Mouse (Mus musculus) neural tube, embryonic 11.5 days (tissue): Measurements from ENCODE around the gene Ice1. TPM values are rescaled to one million over a fixed set of nuclear protein-coding genes. Genes with fewer than 3 reads are reported as not detected.

ENCODE experiments used
- ATAC-seq: fragments of 200-750 bp; cut with Nextera tagmentation; 2 replicates; pipeline ENCODE4 v1.8.0; 2017; ENCODE audit warnings: moderate number of reproducible peaks, mild to moderate bottlenecking, moderate TSS enrichment, moderate library complexity; ENCODE audit not compliant: insufficient read depth, low FRiP score, low TSS enrichment
- DNase-seq: peaks from one replicate; pipeline ENCODE4 v3.0.0-alpha.2; 2015; ENCODE audit warnings: low spot score
- H3K27ac ChIP-seq: fragments of 300-500 bp; sonication (generic); 2 replicates; pipeline ENCODE4 v1.5.1; 2014; ENCODE audit warnings: low read depth, mild to moderate bottlenecking, low read length
- H3K27me3 ChIP-seq: fragments of 300-500 bp; sonication (generic); 2 replicates; pipeline ENCODE4 v1.6.1; 2014; ENCODE audit warnings: mild to moderate bottlenecking, low read length, mixed read lengths; ENCODE audit not compliant: control insufficient read depth, insufficient read depth
- H3K36me3 ChIP-seq: fragments of 300-500 bp; sonication (generic); 2 replicates; pipeline ENCODE4 v1.6.1; 2014; ENCODE audit warnings: mild to moderate bottlenecking, low read length, moderate library complexity, mixed read lengths; ENCODE audit not compliant: control insufficient read depth, insufficient read depth
- H3K4me1 ChIP-seq: fragments of 300-500 bp; sonication (generic); 2 replicates; pipeline ENCODE4 v1.6.1; 2014; ENCODE audit warnings: low read length, mixed read lengths; ENCODE audit not compliant: control insufficient read depth, insufficient read depth
- H3K4me2 ChIP-seq: fragments of 300-500 bp; sonication (generic); 2 replicates; pipeline ENCODE4 v1.6.1; 2014; ENCODE audit warnings: low read depth, mild to moderate bottlenecking, moderate library complexity
- H3K4me3 ChIP-seq: fragments of 300-500 bp; sonication (generic); 2 replicates; pipeline ENCODE4 v1.5.1; 2014; ENCODE audit warnings: low read depth, low read length
- H3K9ac ChIP-seq: fragments of 300-500 bp; sonication (generic); 2 replicates; pipeline ENCODE4 v1.6.1; 2014; ENCODE audit warnings: mild to moderate bottlenecking, low read length
- H3K9me3 ChIP-seq: fragments of 300-500 bp; sonication (generic); 2 replicates; pipeline ENCODE4 v1.6.1; 2016; ENCODE audit warnings: low read length; ENCODE audit not compliant: control insufficient read depth
- WGBS: fragments of 180-500 bp; shearing (Covaris S2); extraction: QIAGEN DNeasy Blood & Tissue Kit; methylation state at CpG from one replicate; pipeline ENCODE4 v1.1.7; 2014; 5-methylcytosine and 5-hydroxymethylcytosine counted together
- polyA plus RNA-seq: library from polyadenylated mRNA; unstranded; fragments of >200 nt; fragmentation: Nextera tagmentation; extraction: Ambion mirVana; gene quantifications from 2 replicates; pipeline ENCODE4 v1.2.1, GENCODE M21; 2014

Gene Ice1
- 29.8 and 35.1 TPM in 2 replicates for polyA plus RNA-seq

- H3K4me3 ChIP-seq = peak within 1 kb of the TSS; percentile 93
- H3K9ac ChIP-seq = peak within 1 kb of the TSS; percentile 92
- no peaks in the 10 kb centered on the region for H3K9me3 ChIP-seq
- H3K27ac ChIP-seq = peak within 1 kb of the TSS; percentile 79
- ATAC-seq (peak; percentile 74), DNase-seq (no peak)
- no peaks in the 10 kb centered on the region for H3K36me3 ChIP-seq
- under 1% methylated on average over 39 of the region's 39 CpGs for WGBS
- peaks cover 8% of the 10 kb centered on the region for H3K4me1 ChIP-seq
- H3K4me2 ChIP-seq = peak within 1 kb of the TSS; percentile 79
- no peaks in the 10 kb centered on the region for H3K27me3 ChIP-seq
Measured at GRCm38 (mm10) chr13:70637282-70637661, at the start of gene Ice1. TSS of gene Ice1 (minus strand) at chr13:70637634.

DNA sequence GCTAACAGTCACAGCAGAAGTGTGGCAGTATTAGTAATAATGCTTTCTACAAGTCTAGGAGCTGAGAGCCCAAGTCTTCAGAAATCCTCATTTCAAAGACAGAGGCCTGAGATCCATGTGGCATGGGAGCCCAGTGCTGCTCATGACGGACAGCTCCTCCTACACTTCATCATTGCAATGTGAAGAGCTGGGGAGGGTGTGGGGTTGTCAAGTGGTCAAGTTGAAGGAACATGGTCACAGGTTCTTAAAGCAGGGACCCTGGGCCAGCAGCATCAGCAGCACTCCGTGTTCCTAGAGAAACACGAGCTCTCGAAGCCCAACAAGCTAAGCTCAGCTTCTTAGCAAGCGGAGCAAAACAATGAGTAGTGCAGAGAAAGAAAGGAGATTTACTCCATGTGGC lies 48.4 kb upstream of the Ice1 start:
- H3K4me3 ChIP-seq = no peak overlapping the region
- no peak overlapping the region for H3K9ac ChIP-seq
- H3K4me2 ChIP-seq = no peak overlapping the region
- ATAC-seq = no peak
- no peaks in the 10 kb centered on the region for H3K4me1 ChIP-seq
- no peaks in the 10 kb centered on the region for H3K9me3 ChIP-seq
- no peak for DNase-seq
- H3K27me3 ChIP-seq = no peaks in the 10 kb centered on the region
- no peaks in the 10 kb centered on the region for H3K36me3 ChIP-seq
- 83% methylated on average over 5 of the region's 5 CpGs for WGBS
- no peak overlapping the region for H3K27ac ChIP-seq

DNA sequence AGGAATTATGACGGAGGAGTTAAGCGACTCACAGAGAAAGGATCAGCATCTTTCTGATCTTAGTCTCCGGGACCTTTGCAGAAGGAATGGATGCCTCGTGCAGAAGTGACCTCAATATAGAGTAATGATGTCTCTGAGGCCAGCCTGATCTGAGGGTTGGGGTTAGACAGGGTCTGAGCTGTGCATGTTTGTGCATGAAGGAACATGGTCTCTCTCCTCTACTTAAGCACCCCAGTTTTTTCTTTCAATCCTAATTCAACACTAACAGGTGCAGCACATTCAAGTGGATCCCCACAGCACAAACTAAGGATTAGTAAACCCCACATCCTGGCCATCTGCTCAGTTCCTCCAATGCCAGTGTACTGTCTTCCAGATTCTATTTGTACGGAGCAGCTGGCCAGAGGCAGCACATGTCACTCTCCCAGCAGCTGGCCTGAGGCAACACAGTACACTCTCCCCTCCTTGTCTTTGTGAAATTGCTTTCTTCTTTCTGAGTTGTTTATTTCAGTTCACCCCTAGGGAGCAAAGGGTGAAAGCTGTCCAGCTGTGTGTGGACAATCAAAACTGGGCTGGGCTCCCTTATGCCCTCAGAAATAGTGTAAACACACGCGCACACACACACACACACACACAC lies 47.7 kb upstream of the Ice1 start:
- Histone ChIP-seq H3K9ac (no peak overlapping the region), H3K36me3 (no peaks in the 10 kb centered on the region), H3K4me3 (no peak overlapping the region), H3K27me3 (no peaks in the 10 kb centered on the region), H3K27ac (no peak overlapping the region), H3K4me1 (no peaks in the 10 kb centered on the region), H3K9me3 (no peaks in the 10 kb centered on the region), H3K4me2 (no peak overlapping the region)
- ATAC-seq = no peak
- WGBS = 74% methylated on average over 7 of the region's 7 CpGs
- no peak for DNase-seq

GRCm38 (mm10) chr13:70681411-70682183 lies 44.2 kb upstream of the Ice1 start:
- no peaks in the 10 kb centered on the region for H3K9me3 ChIP-seq
- no peak overlapping the region for H3K4me3 ChIP-seq
- no peak overlapping the region for H3K27ac ChIP-seq
- DNase-seq = no peak
- ATAC-seq = no peak
- H3K4me2 ChIP-seq = no peak overlapping the region
- H3K36me3 ChIP-seq = no peaks in the 10 kb centered on the region
- H3K27me3 ChIP-seq = no peaks in the 10 kb centered on the region
- 85% methylated on average over 7 of the region's 7 CpGs for WGBS
- no peak overlapping the region for H3K9ac ChIP-seq
- H3K4me1 ChIP-seq = no peaks in the 10 kb centered on the region

DNA sequence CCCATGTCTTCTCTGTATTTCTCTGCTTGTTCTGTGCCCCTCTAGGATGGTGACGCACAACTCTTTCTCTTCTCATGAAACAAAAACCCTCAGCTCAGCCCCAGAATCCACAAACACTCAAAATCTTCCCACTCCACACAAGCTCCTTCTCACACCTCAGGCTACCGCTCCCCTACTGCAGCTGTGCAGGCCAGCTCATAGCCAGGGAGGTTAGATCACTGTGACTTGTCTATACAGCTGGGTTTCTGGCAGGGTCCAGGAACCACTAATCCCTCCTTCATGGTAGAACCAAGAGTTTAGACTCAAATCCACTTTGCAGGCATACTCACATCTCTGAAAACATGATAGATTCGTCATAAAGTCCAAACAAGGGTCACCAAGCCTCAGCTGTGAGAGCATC lies 42.9 kb upstream of the Ice1 start:
- Histone ChIP-seq H3K4me2 (no peak overlapping the region), H3K27ac (no peak overlapping the region), H3K9ac (no peak overlapping the region), H3K9me3 (no peaks in the 10 kb centered on the region), H3K27me3 (no peaks in the 10 kb centered on the region), H3K36me3 (no peaks in the 10 kb centered on the region), H3K4me1 (no peaks in the 10 kb centered on the region), H3K4me3 (no peak overlapping the region)
- no peak for DNase-seq
- WGBS = 93% methylated on average over 3 of the region's 3 CpGs
- no peak for ATAC-seq

DNA sequence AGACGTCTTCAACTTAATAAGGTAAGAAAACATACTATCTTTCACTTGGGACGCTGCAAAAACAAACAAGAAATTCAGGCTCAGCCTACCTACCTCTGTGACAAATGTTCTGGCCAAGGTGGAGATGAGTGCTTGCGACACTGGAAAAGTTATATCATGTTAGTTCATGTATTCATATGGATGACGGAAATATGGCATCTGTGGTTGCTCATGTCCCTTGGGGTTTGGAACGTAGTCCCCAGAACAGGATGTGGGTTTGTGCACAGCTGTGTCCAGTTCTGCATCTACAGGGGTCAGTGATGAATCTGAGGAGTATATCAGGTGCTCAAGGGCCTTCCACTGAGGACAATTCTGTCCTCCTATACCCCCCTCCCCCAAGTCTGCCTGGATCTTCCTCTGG lies 40.3 kb upstream of the Ice1 start:
- Histone ChIP-seq H3K4me3 (no peak overlapping the region), H3K36me3 (no peaks in the 10 kb centered on the region), H3K27me3 (no peaks in the 10 kb centered on the region), H3K9ac (no peak overlapping the region), H3K9me3 (no peaks in the 10 kb centered on the region), H3K4me2 (no peak overlapping the region), H3K4me1 (no peaks in the 10 kb centered on the region), H3K27ac (no peak overlapping the region)
- DNase-seq = no peak
- WGBS = 82% methylated on average over 5 of the region's 5 CpGs
- ATAC-seq = no peak

GRCm38 (mm10) chr13:70676243-70677183 lies 39.1 kb upstream of the Ice1 start:
- no peak overlapping the region for H3K27ac ChIP-seq
- no peak overlapping the region for H3K4me2 ChIP-seq
- ATAC-seq (no peak), DNase-seq (no peak)
- no peaks in the 10 kb centered on the region for H3K27me3 ChIP-seq
- no peaks in the 10 kb centered on the region for H3K36me3 ChIP-seq
- no peaks in the 10 kb centered on the region for H3K4me1 ChIP-seq
- no peak overlapping the region for H3K9ac ChIP-seq
- H3K4me3 ChIP-seq = no peak overlapping the region
- H3K9me3 ChIP-seq = no peaks in the 10 kb centered on the region
- WGBS = 80% methylated on average over 20 of the region's 20 CpGs

- WGBS = 94% methylated on average over 10 of the region's 10 CpGs
- H3K4me1 ChIP-seq = no peaks in the 10 kb centered on the region
- H3K27ac ChIP-seq = no peak overlapping the region
- H3K9ac ChIP-seq = no peak overlapping the region
- ATAC-seq (no peak), DNase-seq (no peak)
- H3K4me2 ChIP-seq = no peak overlapping the region
- no peaks in the 10 kb centered on the region for H3K9me3 ChIP-seq
- no peak overlapping the region for H3K4me3 ChIP-seq
- no peaks in the 10 kb centered on the region for H3K36me3 ChIP-seq
- no peaks in the 10 kb centered on the region for H3K27me3 ChIP-seq
Measured at GRCm38 (mm10) chr13:70674998-70675397, 37.6 kb upstream of the Ice1 start.
